Mouse (Mus musculus) midbrain, embryonic 16.5 days (tissue): ENCODE measurements around the gene Magi1. TPM values are rescaled to one million over a fixed set of nuclear protein-coding genes. Genes with fewer than 3 reads are reported as not detected.

ENCODE experiments used
- ATAC-seq: fragments of 200-750 bp; cut with Nextera tagmentation; 2 replicates; pipeline ENCODE4 v1.8.0; 2017; ENCODE audit warnings: moderate TSS enrichment
- H3K27ac ChIP-seq: fragments of 300-500 bp; sonication (generic); 2 replicates; pipeline ENCODE4 v1.5.1; 2014; ENCODE audit warnings: mild to moderate bottlenecking, low read length, mixed read lengths
- H3K27me3 ChIP-seq: fragments of 300-500 bp; sonication (generic); 2 replicates; pipeline ENCODE4 v1.6.1; 2014; ENCODE audit warnings: low read depth, low read length, mixed read lengths; ENCODE audit not compliant: control insufficient read depth, insufficient read depth
- H3K36me3 ChIP-seq: fragments of 300-500 bp; sonication (generic); 2 replicates; pipeline ENCODE4 v1.6.1; 2014; ENCODE audit warnings: mild to moderate bottlenecking, low read length, moderate library complexity, mixed read lengths; ENCODE audit not compliant: control insufficient read depth, insufficient read depth
- H3K4me1 ChIP-seq: fragments of 300-500 bp; sonication (generic); 2 replicates; pipeline ENCODE4 v1.6.1; 2014; ENCODE audit warnings: mild to moderate bottlenecking, low read length, mixed read lengths; ENCODE audit not compliant: control insufficient read depth, insufficient read depth
- H3K4me2 ChIP-seq: fragments of 300-500 bp; sonication (generic); 2 replicates; pipeline ENCODE4 v1.6.1; 2014; ENCODE audit warnings: mild to moderate bottlenecking, low read length, mixed read lengths
- H3K4me3 ChIP-seq: fragments of 300-500 bp; sonication (generic); 2 replicates; pipeline ENCODE4 v1.5.1; 2014; ENCODE audit warnings: low read depth, mild to moderate bottlenecking, low read length, moderate library complexity, mixed read lengths
- H3K9ac ChIP-seq: fragments of 300-500 bp; sonication (generic); 2 replicates; pipeline ENCODE4 v1.6.1; 2014; ENCODE audit warnings: low read depth, low read length, mixed read lengths
- H3K9me3 ChIP-seq: fragments of 300-500 bp; sonication (generic); replicated peaks from 2 replicates; pipeline ENCODE4 v1.6.1; 2014; ENCODE audit warnings: mild to moderate bottlenecking, low read length, mixed read lengths; ENCODE audit not compliant: control insufficient read depth, poor library complexity, severe bottlenecking
- WGBS: fragments of 180-500 bp; shearing (Covaris S2); extraction: QIAGEN DNeasy Blood & Tissue Kit; methylation state at CpG from one replicate; pipeline ENCODE4 v1.1.7; 2014; 5-methylcytosine and 5-hydroxymethylcytosine counted together
- polyA plus RNA-seq: library from polyadenylated mRNA; unstranded; fragments of >200 nt; fragmentation: Nextera tagmentation; extraction: Ambion mirVana; gene quantifications from 2 replicates; pipeline ENCODE4 v1.2.1, GENCODE M21; 2015

The Magi1 gene
- polyA plus RNA-seq, 1 experiment from 2014 or later = 34.6 TPM

DNA sequence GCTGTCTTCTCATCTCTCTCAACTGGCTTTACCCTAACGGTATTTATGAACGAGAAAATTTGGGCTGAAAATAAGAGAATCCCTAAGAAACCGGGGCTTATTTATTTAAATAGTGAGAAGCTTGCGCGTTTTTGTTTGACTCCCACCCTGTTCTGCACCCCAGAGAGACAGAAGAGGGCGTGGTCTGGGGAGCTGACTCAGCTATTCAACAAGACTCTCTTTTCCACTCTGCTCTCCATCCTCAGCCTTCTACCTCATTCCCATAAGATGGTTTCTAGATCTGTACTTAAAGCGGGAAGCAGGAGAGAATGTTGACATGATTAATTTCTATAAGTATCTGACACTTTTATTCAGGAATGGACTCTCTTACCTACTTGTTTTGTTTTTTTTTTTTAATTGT lies 247.2 kb downstream of the Magi1 start:
- no peak overlapping the region for H3K9ac ChIP-seq
- H3K9me3 ChIP-seq = no peaks in the 10 kb centered on the region
- no peaks in the 10 kb centered on the region for H3K4me1 ChIP-seq
- H3K27ac ChIP-seq = no peak overlapping the region
- no peak overlapping the region for H3K4me3 ChIP-seq
- no peaks in the 10 kb centered on the region for H3K36me3 ChIP-seq
- H3K4me2 ChIP-seq = no peak overlapping the region
- no peak for ATAC-seq
- no peaks in the 10 kb centered on the region for H3K27me3 ChIP-seq
- 74% methylated on average over 7 of the region's 7 CpGs for WGBS

DNA sequence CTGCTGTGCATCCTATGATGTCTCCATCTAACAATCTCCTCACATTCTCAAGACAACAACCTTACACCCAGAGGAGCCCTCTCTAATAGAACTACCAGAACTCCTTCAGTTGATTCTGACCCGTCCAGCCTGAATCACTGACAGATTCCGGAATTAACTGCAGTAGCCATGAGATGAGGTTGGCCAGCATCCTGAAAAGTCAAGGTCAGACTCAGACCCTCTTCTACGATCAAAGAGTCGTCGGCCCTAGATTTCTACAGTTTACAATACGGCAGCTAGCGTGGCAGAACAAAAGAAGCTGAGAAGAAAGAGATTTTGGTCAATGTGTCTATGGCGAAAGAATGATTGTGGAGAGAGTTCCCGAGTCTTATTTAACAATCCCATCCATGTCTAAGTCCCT lies 257.4 kb downstream of the Magi1 start:
- Histone ChIP-seq H3K9me3 (no peaks in the 10 kb centered on the region), H3K27ac (no peak overlapping the region), H3K36me3 (no peaks in the 10 kb centered on the region), H3K4me3 (no peak overlapping the region), H3K4me2 (no peak overlapping the region), H3K4me1 (peaks cover 7% of the 10 kb centered on the region; the same call in 1 of the 2 replicates), H3K9ac (no peak overlapping the region), H3K27me3 (no peaks in the 10 kb centered on the region)
- no peak for ATAC-seq
- 76% methylated on average over 9 of the region's 9 CpGs for WGBS

DNA sequence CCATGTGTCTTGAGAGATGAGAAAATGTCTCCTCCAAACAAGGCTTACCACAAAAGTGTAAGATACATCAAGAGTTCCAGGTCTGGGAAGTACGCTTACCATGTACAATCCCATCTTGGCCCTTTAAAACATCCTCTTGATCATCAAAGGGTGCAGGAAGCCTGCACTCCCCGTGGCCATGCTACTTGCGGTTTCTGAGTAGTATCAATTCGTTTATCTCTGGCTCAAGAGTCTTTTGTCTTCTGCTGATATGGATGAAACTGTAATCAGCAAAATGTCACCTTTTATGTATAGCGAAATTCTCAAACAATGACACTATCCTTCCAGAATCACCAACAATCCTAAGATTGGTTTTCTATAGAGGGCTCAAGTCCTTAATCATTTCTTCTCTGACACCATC lies 261.3 kb downstream of the Magi1 start:
- no peak for ATAC-seq

DNA sequence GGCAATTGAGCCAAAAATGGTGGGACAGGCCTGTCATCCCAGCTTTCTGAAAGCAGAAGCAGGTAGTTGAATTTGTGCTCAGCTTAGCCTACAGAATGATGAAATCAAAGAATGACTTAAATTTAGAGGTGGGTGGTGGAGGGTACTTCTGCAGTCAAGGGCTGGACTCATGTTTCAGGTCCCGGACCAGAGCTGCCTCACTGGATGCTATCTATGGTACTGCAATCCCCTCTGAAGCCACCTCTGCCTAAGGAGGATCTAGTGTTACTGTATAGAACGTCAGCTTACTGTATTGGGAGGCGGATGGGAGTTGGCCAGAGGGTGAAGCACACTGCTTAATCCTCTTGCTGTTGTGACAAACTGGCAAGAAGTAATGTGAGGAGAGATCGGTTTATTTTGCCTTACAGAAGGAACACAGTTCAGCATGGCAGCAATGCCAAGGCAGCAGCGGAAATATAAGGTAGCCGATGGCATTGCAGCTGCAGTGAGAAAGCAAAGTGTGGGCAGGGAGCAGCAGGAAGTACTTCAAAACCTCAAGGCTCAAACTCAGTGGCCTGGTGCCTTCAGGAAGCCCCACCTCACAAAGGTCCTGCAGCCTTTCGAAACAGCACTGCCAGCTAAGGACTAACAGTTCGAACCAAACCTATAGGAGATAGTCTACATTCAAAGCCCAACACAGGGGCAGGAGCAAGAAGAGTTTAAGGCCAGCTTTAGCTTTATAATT lies 262.3 kb downstream of the Magi1 start:
- H3K9me3 ChIP-seq = no peaks in the 10 kb centered on the region
- H3K27me3 ChIP-seq = no peaks in the 10 kb centered on the region
- H3K36me3 ChIP-seq = no peaks in the 10 kb centered on the region
- peaks cover 13% of the 10 kb centered on the region; the same call in 1 of the 2 replicates for H3K4me1 ChIP-seq
- no peak overlapping the region for H3K4me2 ChIP-seq
- no peak overlapping the region for H3K27ac ChIP-seq
- no peak overlapping the region for H3K4me3 ChIP-seq
- no peak overlapping the region for H3K9ac ChIP-seq
- 93% methylated on average over 8 of the region's 8 CpGs for WGBS
- ATAC-seq = no peak

More for the DNA sequence above, 261.3 kb downstream of the Magi1 start:
- no peak overlapping the region for H3K27ac ChIP-seq
- H3K4me1 ChIP-seq = peaks cover 13% of the 10 kb centered on the region; the same call in 1 of the 2 replicates
- no peaks in the 10 kb centered on the region for H3K27me3 ChIP-seq
- H3K4me2 ChIP-seq = no peak overlapping the region
- H3K9me3 ChIP-seq = no peaks in the 10 kb centered on the region
- WGBS = 81% methylated on average over 5 of the region's 5 CpGs
- H3K9ac ChIP-seq = no peak overlapping the region
- no peak overlapping the region for H3K4me3 ChIP-seq
- no peaks in the 10 kb centered on the region for H3K36me3 ChIP-seq

DNA sequence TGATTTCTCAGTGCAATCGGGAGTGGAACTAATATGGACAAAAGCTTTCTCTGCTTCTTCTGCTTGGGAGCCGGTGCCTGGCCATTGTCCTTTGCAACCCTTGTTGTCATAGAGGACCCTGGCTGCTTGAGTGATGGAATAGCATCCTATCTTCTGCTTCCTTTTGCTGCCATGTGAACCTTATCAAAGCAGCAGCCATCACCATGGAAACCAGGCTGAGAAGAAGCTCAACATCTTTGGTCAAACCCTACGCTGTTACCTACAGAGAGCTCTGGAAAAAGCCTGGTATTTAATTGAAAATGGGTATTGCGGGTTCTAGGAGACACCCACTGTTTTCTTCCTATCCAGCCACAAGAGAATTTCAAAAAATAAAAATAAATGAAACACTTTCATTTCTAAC lies 263.2 kb downstream of the Magi1 start:
- no peaks in the 10 kb centered on the region for H3K9me3 ChIP-seq
- peak overlapping the region; percentile 2; the same call in 1 of the 2 replicates for H3K27ac ChIP-seq
- WGBS = 32% methylated on average over 4 of the region's 4 CpGs
- H3K4me1 ChIP-seq = peaks cover 13% of the 10 kb centered on the region; the same call in 1 of the 2 replicates
- H3K27me3 ChIP-seq = no peaks in the 10 kb centered on the region
- H3K36me3 ChIP-seq = no peaks in the 10 kb centered on the region
- no peak overlapping the region for H3K9ac ChIP-seq
- no peak overlapping the region for H3K4me3 ChIP-seq
- ATAC-seq = no peak
- no peak overlapping the region for H3K4me2 ChIP-seq

DNA sequence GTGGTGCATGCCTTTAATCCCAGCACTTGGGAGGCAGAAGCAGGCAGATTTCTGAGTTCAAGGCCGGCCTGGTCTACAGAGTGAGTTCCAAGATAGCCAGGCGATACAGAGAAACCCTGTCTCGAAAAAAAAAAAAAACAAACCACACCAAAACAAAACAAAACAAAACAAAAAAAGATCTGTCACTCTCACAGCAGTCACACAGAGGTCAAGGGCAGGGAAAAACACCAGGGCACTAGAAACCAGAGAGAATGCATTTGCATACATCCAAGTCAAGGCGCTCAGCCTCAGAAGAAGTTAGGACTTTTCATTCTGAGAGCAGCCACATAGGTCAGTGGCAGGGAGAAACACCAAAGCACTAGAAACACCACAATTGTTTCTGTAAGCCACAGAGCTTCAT lies 263.8 kb downstream of the Magi1 start:
- Histone ChIP-seq H3K9me3 (no peaks in the 10 kb centered on the region), H3K27me3 (no peaks in the 10 kb centered on the region), H3K9ac (no peak overlapping the region), H3K4me3 (no peak overlapping the region), H3K4me1 (peaks cover 8% of the 10 kb centered on the region; the same call in 1 of the 2 replicates), H3K27ac (0 out of 2 replicates have a peak overlapping the region, but pooled peaks have one; percentile 2), H3K36me3 (no peaks in the 10 kb centered on the region), H3K4me2 (no peak overlapping the region)
- ATAC-seq = no peak
- WGBS = 92% methylated on average over 4 of the region's 4 CpGs

DNA sequence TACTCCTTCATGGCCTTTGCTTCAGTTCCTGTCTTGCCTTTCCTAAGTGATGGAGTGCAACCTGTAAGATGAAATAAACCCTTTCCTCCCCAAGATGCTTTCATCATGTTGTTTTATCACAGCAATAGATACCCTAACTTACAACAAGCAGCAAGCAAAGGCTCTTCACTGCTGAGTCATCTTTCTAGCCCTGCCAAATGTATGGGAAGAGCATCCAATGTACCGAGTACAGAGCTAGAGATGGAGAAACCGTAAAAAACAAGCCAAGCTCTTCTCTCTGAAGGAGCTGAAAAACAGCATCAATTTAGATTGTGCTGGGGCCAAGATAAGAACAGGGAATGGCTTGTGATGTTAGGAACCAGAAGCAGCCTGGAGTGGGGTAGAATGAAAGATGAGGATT lies 270.0 kb downstream of the Magi1 start:
- H3K9me3 ChIP-seq = no peaks in the 10 kb centered on the region
- no peaks in the 10 kb centered on the region for H3K27me3 ChIP-seq
- ATAC-seq = no peak
- no peak overlapping the region for H3K27ac ChIP-seq
- 89% methylated on average over 2 of the region's 2 CpGs for WGBS
- no peaks in the 10 kb centered on the region; the same call in 1 of the 2 replicates for H3K4me1 ChIP-seq
- no peak overlapping the region for H3K4me3 ChIP-seq
- H3K9ac ChIP-seq = no peak overlapping the region
- no peaks in the 10 kb centered on the region for H3K36me3 ChIP-seq
- H3K4me2 ChIP-seq = no peak overlapping the region

DNA sequence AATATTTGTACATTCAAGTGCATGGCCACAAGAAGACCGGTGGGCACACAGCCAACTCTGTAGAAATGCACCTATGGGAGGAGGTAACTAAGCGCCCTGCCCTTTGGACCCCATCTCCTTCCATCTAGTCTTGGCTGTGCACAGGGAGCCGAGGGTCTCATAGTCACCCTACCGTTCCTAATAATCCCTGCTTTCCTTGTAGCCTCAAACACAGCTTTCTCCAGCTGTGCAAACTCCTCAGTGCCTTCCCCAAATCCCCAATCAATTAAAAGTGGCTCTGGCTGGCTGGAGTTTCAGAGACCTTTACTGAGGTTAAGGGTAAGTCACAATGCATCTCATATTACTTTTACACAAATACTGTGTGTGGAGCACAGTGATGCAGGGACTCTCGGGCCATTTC lies 271.8 kb downstream of the Magi1 start:
- 27% methylated on average over 5 of the region's 5 CpGs for WGBS
- no peak overlapping the region for H3K4me3 ChIP-seq

DNA sequence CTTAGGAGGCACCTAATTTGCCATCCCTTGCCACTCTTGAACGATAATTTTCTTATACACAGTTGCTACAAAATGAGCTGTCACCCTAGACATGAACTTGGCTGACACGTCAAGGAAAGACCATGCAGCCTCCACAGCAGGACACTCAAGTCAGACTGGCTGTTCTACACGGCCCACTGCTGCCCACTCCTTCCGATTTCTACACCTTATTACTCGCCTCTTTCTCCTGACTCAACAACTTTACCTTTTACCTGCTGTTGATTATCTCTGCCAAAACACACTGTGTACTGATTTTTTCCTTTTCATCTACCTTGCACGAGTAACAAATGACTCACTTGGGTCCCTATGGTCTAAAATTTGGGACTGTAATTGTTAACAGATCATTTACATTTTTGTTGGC lies 272.2 kb downstream of the Magi1 start:
- WGBS = 68% methylated on average over 6 of the region's 6 CpGs
- no peak overlapping the region for H3K4me2 ChIP-seq
- no peaks in the 10 kb centered on the region for H3K27me3 ChIP-seq
- H3K4me1 ChIP-seq = peaks cover 2% of the 10 kb centered on the region; the same call in 1 of the 2 replicates
- H3K27ac ChIP-seq = no peak overlapping the region
- H3K9ac ChIP-seq = no peak overlapping the region
- no peak for ATAC-seq
- no peaks in the 10 kb centered on the region for H3K9me3 ChIP-seq
- H3K36me3 ChIP-seq = no peaks in the 10 kb centered on the region
- H3K4me3 ChIP-seq = no peak overlapping the region

More for the DNA sequence above, 271.8 kb downstream of the Magi1 start:
- Histone ChIP-seq H3K27ac (no peak overlapping the region), H3K27me3 (no peaks in the 10 kb centered on the region), H3K9ac (no peak overlapping the region), H3K36me3 (no peaks in the 10 kb centered on the region), H3K4me2 (no peak overlapping the region), H3K9me3 (no peaks in the 10 kb centered on the region), H3K4me1 (peaks cover 2% of the 10 kb centered on the region; the same call in 1 of the 2 replicates)
- ATAC-seq = no peak
